Mouse (Mus musculus) MEL (cell line): ENCODE results near the gene Palm. TPM values are rescaled to one million over a fixed set of nuclear protein-coding genes. Genes with fewer than 3 reads are reported as not detected.

Experiments
- CHD1 ChIP-seq: IDR thresholded peaks from 2 replicates; pipeline ENCODE4 v1.6.1; 2012; ENCODE audit warnings: low read depth, mild to moderate bottlenecking, inconsistent platforms, low read length, improper control_type of control experiment
- E2F4 ChIP-seq: IDR thresholded peaks from 2 replicates; pipeline ENCODE4 v1.6.1; 2011; ENCODE audit warnings: low read depth, low read length, improper control_type of control experiment, borderline replicate concordance
- ELF1 ChIP-seq: IDR thresholded peaks from 2 replicates; pipeline ENCODE4 v1.6.1; 2014; ENCODE audit warnings: low read depth, mild to moderate bottlenecking, inconsistent platforms, low read length, improper control_type of control experiment, moderate library complexity
- EP300 ChIP-seq, 2 experiments: IDR thresholded peaks; 2 replicates each; pipeline ENCODE4 v1.6.1; 2011; ENCODE audit warnings: improper control_type of control experiment in 2 of 2, low read length in 2 of 2, low read depth in 1 of 2, mild to moderate bottlenecking in 1 of 2
- ETS1 ChIP-seq: IDR thresholded peaks from 2 replicates; pipeline ENCODE4 v1.6.1; 2012; ENCODE audit warnings: low read depth, mild to moderate bottlenecking, inconsistent platforms, low read length, improper control_type of control experiment, moderate library complexity
- GABPA ChIP-seq: IDR thresholded peaks from 2 replicates; pipeline ENCODE4 v1.6.1; 2012; ENCODE audit warnings: low read depth, mild to moderate bottlenecking, inconsistent platforms, low read length, improper control_type of control experiment, moderate library complexity
- HCFC1 ChIP-seq: IDR thresholded peaks from 2 replicates; pipeline ENCODE4 v1.6.1; 2012; ENCODE audit warnings: low read depth, mild to moderate bottlenecking, inconsistent platforms, low read length, improper control_type of control experiment, moderate library complexity
- JUND ChIP-seq: IDR thresholded peaks from 2 replicates; pipeline ENCODE4 v1.6.1; 2011; ENCODE audit warnings: low read depth, mild to moderate bottlenecking, improper control_type of control experiment, low read length
- KAT2A ChIP-seq: conservative IDR thresholded peaks from 2 replicates; pipeline ENCODE4 v1.6.1; 2012; ENCODE audit warnings: low read depth, low read length, improper control_type of control experiment, inconsistent platforms
- MAX ChIP-seq: IDR thresholded peaks from 2 replicates; pipeline ENCODE4 v1.6.1; 2011; ENCODE audit warnings: low read length, improper control_type of control experiment
- MEF2A ChIP-seq: IDR thresholded peaks from 2 replicates; pipeline ENCODE4 v1.6.1; 2014; ENCODE audit warnings: low read depth, mild to moderate bottlenecking, inconsistent platforms, low read length, improper control_type of control experiment; ENCODE audit not compliant: poor library complexity, insufficient replicate concordance, severe bottlenecking; ENCODE audit errors: extremely low read depth
- MXI1 ChIP-seq: IDR thresholded peaks from 2 replicates; pipeline ENCODE4 v1.6.1; 2011; ENCODE audit warnings: mild to moderate bottlenecking, low read depth, low read length, improper control_type of control experiment
- MYB ChIP-seq: IDR thresholded peaks from 2 replicates; pipeline ENCODE4 v1.6.1; 2011; ENCODE audit warnings: mild to moderate bottlenecking, low read depth, low read length, improper control_type of control experiment
- MYC ChIP-seq: IDR thresholded peaks from 2 replicates; pipeline ENCODE4 v1.6.1; 2011; ENCODE audit warnings: low read depth, mild to moderate bottlenecking, low read length, improper control_type of control experiment, moderate library complexity
- NRF1 ChIP-seq: IDR thresholded peaks from 2 replicates; pipeline ENCODE4 v1.6.1; 2014; ENCODE audit warnings: low read depth, mild to moderate bottlenecking, inconsistent platforms, low read length, improper control_type of control experiment, moderate library complexity; ENCODE audit not compliant: poor library complexity, insufficient read depth, severe bottlenecking
- POLR2A ChIP-seq, 2 experiments: IDR thresholded peaks; 2 replicates each; pipeline ENCODE4 v1.6.1; 2011 to 2012; ENCODE audit warnings: low read length in 2 of 2, mild to moderate bottlenecking in 2 of 2, control low read depth in 1 of 2, improper control_type of control experiment in 1 of 2, low read depth in 1 of 2, moderate library complexity in 1 of 2; ENCODE audit not compliant: control insufficient read depth in 1 of 2, insufficient read depth in 1 of 2, poor library complexity in 1 of 2
- RAD21 ChIP-seq: IDR thresholded peaks from 2 replicates; pipeline ENCODE4 v1.6.1; 2011; ENCODE audit warnings: mild to moderate bottlenecking, low read depth, low read length, improper control_type of control experiment
- SIN3A ChIP-seq: IDR thresholded peaks from 2 replicates; pipeline ENCODE4 v1.6.1; 2012; ENCODE audit warnings: low read length, improper control_type of control experiment, inconsistent platforms
- SMC3 ChIP-seq: IDR thresholded peaks from 2 replicates; pipeline ENCODE4 v1.6.1; 2011; ENCODE audit warnings: low read depth, low read length, improper control_type of control experiment
- TAL1 ChIP-seq: IDR thresholded peaks from 2 replicates; pipeline ENCODE4 v1.6.1; 2012; ENCODE audit warnings: mild to moderate bottlenecking, inconsistent platforms, low read length, moderate library complexity, mixed read lengths
- TBP ChIP-seq: IDR thresholded peaks from 2 replicates; pipeline ENCODE4 v1.8.0; 2011; ENCODE audit warnings: low read depth, low read length, improper control_type of control experiment
- TCF12 ChIP-seq: IDR thresholded peaks from 2 replicates; pipeline ENCODE4 v1.6.1; 2014; ENCODE audit warnings: low read depth, mild to moderate bottlenecking, inconsistent platforms, low read length, improper control_type of control experiment, moderate library complexity
- USF1 ChIP-seq: IDR thresholded peaks from 2 replicates; pipeline ENCODE4 v1.6.1; 2014; ENCODE audit warnings: low read depth, mild to moderate bottlenecking, inconsistent platforms, low read length, improper control_type of control experiment, moderate library complexity
- ZNF384 ChIP-seq: IDR thresholded peaks from 2 replicates; pipeline ENCODE4 v1.6.1; 2012; ENCODE audit warnings: low read depth, mild to moderate bottlenecking, inconsistent platforms, low read length, improper control_type of control experiment
- polyA plus RNA-seq, 2 experiments: library from polyadenylated mRNA; stranded (reverse) in 1 of 2; unstranded in 1 of 2; fragments of >175 nt in 1 of 2; fragments of >200 nt in 1 of 2; gene quantifications; 2 replicates each; pipeline versions ENCODE4 v1.2.1 to v1.2.4; 2012; ENCODE audit warnings: low replicate concordance in 2 of 2, low read depth in 1 of 2; ENCODE audit not compliant: insufficient read length in 2 of 2, insufficient read depth in 1 of 2, missing spikeins in 1 of 2
- total RNA-seq: library from RNA; depleted of rRNA; stranded (reverse); fragments of 300-350 nt; gene quantifications from 2 replicates; pipeline ENCODE4 v1.2.3, GENCODE M21; 2012

Palm gene
- total and polyA plus RNA-seq, 3 experiments: 4.8 to 15.5 TPM; not detected in 1

DNA sequence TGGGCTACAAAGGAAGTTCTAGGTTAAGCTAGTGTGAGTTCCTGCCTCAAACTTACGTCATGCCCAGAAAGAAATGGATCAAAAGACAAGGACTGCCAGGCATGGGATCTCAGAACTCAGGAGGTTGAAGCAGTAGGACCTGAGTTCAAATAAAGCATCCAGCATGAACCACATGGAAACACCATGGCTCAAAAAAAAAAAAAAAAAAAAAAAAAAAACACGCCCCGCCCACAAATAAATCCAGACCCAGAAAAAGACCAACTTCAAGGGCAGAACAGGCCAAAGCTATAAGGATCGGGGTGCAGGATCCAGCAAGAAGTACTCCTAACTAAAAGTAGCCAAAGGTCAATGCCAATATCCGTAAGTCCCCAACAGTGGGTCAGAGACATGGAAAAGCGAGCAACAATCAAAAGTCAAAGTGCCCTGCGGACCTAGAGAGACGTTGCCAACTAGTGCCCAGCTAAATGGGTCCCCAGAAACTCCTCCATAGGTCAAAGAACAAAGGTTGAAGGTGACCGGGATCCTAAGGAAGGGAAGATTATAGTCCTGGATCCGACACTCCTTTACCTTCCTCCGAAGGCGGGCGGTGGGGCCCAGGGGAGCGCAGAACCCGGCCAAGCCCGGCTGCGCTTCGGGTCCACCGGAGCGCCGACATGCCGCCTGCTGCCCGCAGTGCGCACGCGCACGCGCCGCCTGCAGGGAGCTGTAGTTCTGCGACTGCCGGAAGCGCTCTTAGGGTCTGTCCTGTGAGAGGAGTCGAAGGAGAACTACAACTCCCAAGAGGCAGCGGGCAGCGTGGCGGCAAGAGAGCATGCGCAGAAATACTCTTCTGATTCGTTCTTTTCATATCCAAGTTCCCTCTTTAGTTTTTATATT, 47.2 kb upstream of the Palm start, which contains the start of gene Polrmt (continued):
- TF ChIP-seq JUND (no peak), HCFC1 (peak; percentile 98), MYC (peak; percentile 61), MEF2A (no peak), EP300 (IDR thresholded peaks at IDR 0.05; ENCODE audit: low read depth in 1 of 2, low read length in 2 of 2) (no peak), TBP (0 out of 2 replicates have a peak, but pooled peaks have one; percentile 34), USF1 (peak; percentile 40; the same call in 1 of the 2 replicates), NRF1 (peak; percentile 97), ZNF384 (peak; percentile 96), E2F4 (no peak), SIN3A (peak; percentile 82), ELF1 (peak; percentile 98), SMC3 (no peak), CHD1 (no peak), KAT2A (peak; percentile 95), TCF12 (peak; percentile 56; the same call in 1 of the 2 replicates), ETS1 (no peak), RAD21 (no peak), GABPA (no peak), MYB (0 out of 2 replicates have a peak, but pooled peaks have one; percentile 22), POLR2A (IDR thresholded peaks at IDR 0.05; ENCODE audit: control insufficient read depth in 1 of 2, insufficient read depth in 1 of 2, low read depth in 1 of 2, low read length in 2 of 2, poor library complexity in 1 of 2) (peak; percentile 88 to 91), MXI1 (peak; percentile 77; the same call in 1 of the 2 replicates), MAX (peak; percentile 32; the same call in 1 of the 2 replicates), TAL1 (no peak)
